Mouse (Mus musculus) brain, embryonic 14.5 days (tissue): ENCODE data around the gene Rnf19b. TPM values are rescaled to one million over a fixed set of nuclear protein-coding genes. Genes with fewer than 3 reads are reported as not detected.
A peak's percentile ranks its signal among the peaks of the same experiment; 100 is the strongest.

Source experiments
- DNase-seq: peaks from one replicate; pipeline ENCODE4 v3.0.0-alpha.2; 2011; ENCODE audit warnings: low read depth
- CTCF ChIP-seq: fragments of 200-500 bp; IDR thresholded peaks from 2 replicates; pipeline ENCODE4 v1.5.1; 2012; ENCODE audit warnings: inconsistent platforms, mild to moderate bottlenecking, moderate library complexity, borderline replicate concordance; ENCODE audit not compliant: insufficient read depth, insufficient read length; ENCODE audit errors: extremely low read depth
- POLR2A ChIP-seq: fragments of 200-500 bp; IDR thresholded peaks from 2 replicates; pipeline ENCODE4 v1.6.1; 2012; ENCODE audit warnings: mild to moderate bottlenecking, inconsistent platforms, borderline replicate concordance; ENCODE audit not compliant: poor library complexity, insufficient read depth, insufficient read length, severe bottlenecking; ENCODE audit errors: extremely low read depth
- polyA plus RNA-seq: library from polyadenylated mRNA; depleted of rRNA; stranded (reverse); fragments of >200 nt; gene quantifications from 2 replicates; pipeline ENCODE4 v1.2.3, GENCODE M21; 2012

Gene Rnf19b
- polyA plus RNA-seq, 1 experiment = 84.4 TPM

DNA sequence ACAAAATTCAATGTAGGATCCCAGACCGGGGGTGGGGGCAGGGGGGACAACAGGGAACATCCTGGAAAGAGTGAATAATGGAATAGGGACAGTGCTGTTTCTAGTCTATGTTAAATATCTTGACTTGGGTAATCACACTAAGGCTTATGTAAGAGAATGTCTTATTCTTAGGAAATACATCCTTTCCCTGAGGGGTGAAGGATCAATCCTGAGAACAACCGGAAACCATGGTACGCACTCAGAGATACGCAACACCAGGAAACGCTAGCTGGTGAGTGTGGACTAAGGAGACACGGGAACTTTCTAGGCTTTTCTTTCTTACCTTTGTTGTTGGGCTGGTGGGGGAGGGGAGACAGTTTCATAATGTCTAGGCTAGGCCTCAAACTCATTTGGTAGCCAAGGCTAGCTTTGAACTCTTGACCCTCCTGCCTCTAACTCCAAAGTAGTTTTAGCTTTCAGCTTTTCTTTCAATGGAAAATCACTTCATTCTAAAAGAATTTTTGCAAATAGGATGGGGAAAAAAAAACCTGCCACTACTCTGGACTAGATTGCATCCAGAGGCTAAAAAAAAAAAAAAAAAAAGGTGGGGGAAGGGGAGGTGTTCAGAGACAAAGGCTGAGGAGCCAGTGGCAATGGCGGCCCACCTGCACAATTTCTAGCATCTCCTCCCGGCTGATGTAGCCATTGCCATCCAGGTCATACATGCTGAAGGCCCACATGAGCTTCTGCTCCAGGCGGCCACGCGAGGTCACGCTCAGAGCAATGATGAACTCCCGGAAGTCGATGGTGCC is 59.8 kb downstream of the Rnf19b start:
- TF ChIP-seq CTCF (no peak), POLR2A (no peak)
- DNase-seq = no peak

DNA sequence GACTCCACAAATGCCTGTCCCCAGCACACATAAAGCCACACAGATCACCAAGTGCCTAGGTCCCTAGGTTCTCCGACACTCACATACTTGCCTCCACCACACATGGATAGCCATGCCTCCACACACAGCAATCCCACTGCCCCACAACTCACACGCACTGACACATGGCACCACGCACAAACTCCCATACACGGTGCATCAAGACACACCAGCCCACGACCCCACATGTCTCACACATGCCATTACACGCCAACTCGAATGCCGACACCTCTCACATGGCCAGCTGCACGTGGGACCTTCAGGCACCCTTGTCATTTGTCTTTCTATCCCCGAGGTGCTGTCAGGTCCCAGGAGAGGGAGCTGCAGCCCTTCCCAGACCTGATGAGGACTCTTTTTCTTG is 61.6 kb downstream of the Rnf19b start:
- TF ChIP-seq CTCF = no peak
- no peak for TF ChIP-seq POLR2A
- DNase-seq = no peak

DNA sequence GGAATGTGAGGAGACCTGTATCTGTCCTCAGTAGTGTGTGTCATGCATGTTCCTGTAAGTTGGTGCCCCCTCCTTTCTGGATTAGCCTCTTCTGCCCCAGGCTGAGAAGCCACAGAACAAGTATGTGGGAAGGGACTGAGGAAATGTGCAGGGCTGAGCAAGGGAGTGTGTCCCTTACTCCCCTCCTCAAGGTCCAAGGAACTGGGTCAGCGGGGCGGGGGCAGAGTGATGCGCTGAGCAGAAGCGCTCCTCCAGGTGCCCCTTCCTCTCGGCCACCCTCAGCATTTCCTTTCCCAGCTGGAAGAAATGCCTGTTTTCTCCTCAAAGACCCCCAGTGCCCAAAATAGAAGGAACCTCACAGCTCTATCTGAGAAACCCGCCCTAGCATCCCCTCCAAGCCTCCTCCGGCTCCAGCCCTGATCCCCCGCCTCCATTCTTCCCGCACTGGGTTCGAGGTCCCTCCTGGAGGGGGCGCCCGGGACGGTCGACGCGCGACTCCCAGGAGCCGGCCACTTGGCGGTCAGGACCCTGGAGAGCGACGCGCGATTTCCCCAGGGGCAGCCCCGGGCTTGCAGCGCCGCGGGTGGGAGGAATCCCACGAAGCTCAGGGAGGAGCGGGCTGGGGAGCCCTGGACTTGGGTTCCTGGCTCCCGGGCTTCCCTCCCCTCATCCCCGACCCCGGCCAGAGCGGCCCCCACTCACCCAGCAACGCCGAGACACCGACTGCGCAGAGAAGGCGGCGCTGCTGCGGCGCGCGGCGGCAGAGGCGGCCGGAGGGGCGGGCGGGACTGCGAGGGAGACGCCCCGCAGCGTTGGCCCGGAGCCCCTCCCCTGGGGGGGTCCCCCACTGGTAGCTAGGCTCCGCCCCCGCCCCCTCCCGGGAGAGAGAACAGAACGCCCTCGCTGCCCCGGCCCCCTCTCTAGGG is 62.7 kb downstream of the Rnf19b start:
- TF ChIP-seq CTCF (peak; percentile 16; the same call in 1 of the 2 replicates), POLR2A (no peak)
- DNase-seq = peak; percentile 64

DNA sequence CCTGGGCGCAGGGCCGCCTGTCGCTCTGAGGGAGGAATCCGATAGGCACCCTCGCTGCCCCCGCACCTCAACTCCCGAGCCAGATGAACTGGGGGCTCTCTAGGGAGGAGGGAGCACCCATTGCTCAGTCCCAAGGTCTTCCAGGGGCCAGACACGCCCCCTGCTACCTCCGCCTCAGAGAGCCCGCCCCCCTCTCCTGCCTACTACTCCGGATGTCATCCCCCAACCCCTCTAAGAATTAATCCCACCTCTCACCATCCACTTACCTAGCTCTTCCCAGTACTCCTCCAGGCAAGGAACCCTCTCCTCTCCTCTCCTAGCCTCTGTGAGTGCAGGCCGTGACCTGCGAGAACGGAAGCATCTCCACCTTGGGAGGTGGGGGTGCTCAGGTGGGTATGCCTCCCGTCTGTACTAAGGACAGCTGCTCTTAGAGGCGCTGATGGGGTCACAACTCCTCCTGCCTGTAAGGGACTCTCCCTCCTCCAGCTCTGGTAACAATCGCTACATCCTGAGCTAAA is 63.6 kb downstream of the Rnf19b start, which contains the start of gene Hpca:
TSS of gene Hpca (minus strand) at position 468 of the 518 bp plus-strand sequence.
- no peak for DNase-seq
- TF ChIP-seq POLR2A = no peak

DNA sequence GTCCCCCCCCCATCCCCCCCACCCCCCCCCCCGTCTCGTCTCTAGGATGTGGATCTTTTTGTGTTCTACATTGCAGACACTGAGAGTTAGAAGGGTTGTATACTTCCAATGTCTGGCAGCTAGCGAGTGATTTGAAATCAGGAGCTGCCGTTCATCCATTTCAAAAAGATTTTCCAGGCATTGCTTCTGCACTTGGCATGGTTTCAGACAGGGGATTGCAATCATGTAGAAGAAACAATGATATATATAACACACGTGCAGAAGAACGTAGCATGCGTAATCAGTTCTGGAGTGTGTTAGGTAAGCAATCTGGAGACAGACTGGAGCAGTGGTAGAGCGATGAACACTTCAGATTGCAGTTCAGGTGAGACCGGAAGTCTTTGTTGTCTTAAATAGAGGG is 64.0 kb downstream of the Rnf19b start:
- no peak for DNase-seq
- TF ChIP-seq POLR2A = no peak

DNA sequence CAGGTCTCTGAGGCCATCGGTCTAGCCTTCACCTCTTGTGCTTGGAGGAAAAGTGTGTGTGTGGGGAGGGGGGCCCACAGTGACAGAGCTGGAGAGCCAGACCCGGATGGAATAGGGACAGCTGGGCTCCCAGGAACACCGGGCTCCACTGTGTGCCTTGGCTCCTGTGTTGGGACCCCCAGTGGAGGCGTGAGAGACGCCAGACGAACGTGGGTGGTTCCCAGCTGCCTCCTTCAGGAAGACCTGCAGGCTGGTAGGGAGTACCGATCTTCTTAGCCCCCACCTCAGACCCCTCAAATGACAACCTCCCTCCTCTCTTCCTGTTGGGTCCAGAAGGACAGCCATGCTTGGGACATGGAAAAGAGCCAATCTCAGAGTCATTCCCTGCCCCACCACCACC is 64.6 kb downstream of the Rnf19b start:
- no peak for TF ChIP-seq CTCF
- no peak for TF ChIP-seq POLR2A
- DNase-seq = peak; percentile 66

DNA sequence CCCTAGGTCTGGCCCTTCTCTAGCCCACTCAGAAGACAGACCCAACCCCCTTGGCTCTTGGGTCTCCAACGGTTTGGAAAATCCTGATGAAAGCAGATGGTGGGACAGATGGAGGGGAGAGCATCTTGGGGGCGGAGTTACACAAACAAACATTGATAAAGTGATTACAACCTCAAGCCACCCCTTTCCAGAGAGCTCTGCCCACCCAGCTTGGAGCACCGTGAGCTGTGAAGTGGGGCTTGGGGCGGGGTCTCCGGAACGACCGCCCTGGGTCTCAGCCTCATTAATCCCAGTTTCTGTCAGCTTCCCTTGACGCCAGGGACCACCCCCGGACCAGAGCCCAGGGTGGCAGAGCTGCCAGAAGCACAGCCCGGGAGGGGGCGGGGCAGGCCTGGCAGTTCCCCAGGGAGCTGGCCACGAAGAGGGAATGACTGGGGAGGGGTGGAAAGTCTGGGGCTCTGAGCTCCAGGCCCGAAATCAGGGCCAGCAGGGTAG is 66.6 kb downstream of the Rnf19b start:
- TF ChIP-seq CTCF (no peak), POLR2A (no peak)
- peak; percentile 88 for DNase-seq

DNA sequence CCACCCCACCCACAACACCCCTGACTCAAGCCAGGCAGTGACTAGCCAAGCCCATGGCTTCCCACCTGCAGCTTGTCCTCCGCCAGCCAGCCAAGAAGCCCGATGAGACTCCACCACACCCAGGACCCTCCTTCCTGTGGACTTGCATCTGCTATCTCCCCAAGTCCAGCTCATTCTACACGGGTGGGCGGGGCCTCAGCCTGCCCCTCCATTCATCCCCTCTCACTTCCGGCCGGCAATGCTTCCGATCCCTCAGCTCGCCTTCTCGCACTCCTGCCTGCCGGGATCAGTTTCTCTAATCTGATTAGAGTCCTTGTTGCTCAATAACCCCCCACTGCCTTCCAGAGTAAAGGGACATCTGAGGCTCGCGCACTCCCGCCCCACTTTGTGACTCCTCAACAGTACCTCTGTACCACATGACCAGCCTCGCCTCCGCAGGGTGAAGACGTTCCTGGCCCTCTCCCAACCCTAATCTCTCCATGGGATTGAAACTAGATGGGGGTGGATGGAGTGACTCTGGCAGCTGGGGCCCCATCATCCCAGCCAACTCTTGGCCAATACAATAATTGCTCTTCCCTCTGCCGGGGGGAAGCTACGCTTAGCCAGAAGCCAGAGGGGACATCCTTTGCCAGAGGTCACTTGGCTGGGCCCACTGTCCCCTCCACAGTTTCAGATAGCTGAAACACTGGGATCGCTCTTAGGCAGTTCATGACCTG is 67.8 kb downstream of the Rnf19b start:
- DNase-seq = no peak

DNA sequence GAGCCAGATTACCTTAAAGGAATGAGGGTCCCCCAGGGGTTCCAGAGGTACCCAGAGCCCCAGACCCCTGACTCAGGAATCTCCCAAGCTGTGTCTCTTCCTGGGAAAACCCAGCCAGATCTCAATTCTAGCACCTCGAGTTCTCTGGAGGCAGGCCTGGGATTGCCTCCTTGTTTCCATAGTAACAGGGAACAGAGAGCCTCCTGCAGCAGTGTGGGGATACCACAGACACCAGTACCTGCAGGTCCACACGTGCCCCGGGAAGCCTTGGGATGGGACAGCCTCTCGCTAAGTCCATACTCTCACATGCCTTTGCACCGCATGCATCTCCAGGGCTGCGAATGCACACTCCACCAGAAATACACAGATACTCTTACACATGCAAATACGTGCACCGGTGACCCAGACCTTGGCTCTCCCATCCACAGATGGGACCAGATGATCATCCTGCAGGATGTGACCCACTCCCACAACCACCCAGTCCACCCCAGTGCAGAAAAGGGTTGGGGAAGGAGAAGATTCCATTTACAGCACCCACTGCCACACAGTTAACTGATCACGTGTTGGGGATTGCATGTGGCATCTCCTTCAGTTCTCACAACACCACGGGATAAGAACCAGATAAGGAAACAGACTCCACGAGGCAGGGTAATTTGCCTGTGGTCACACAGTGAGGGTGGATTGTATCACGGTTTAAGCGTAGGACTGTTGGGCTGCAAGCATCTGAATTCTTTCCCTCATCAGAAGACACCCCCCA is 70.7 kb downstream of the Rnf19b start:
- DNase-seq = peak; percentile 67
- no peak for TF ChIP-seq CTCF
- no peak for TF ChIP-seq POLR2A

More for the DNA sequence above, 67.8 kb downstream of the Rnf19b start:
- TF ChIP-seq POLR2A (no peak), CTCF (no peak)

DNA sequence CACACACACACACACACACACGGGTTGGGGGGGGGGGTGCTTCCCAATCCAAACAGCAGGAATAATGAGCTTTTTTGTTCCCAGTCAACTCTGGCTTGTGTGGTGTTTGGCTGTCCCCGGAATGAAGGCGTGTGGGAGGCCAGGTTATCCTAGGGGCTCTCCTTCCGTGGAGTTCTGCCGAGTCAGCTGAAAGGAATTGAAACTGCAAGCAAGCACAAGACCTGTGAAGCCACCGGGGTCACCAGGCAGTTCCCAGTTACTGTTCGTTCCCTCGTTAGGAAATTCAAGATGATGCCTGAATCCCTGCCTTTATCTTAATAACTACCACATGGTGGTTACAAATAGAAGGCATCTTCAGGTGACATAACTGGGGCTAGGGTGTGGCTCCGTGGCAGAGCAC is 71.3 kb downstream of the Rnf19b start:
- DNase-seq = no peak
- TF ChIP-seq POLR2A = no peak
- TF ChIP-seq CTCF = no peak
